Mouse (Mus musculus): ENCODE data around the gene 4930519P11Rik.

4930519P11Rik gene

GRCm38 (mm10) chr2:154632203-154632780 lies 19.1 kb upstream of the 4930519P11Rik start:
- DNase-seq: no peak

GRCm38 (mm10) chr2:154630531-154630930 lies 17.3 kb upstream of the 4930519P11Rik start:
- DNase-seq: no peak

GRCm38 (mm10) chr2:154624137-154624536 lies 10.9 kb upstream of the 4930519P11Rik start:
- no peak for DNase-seq

- DNase-seq: peak in 1 of 2 experiments; percentile 33
Measured at GRCm38 (mm10) chr2:154621684-154622083, 8.4 kb upstream of the 4930519P11Rik start.

- DNase-seq: no peak
Measured at GRCm38 (mm10) chr2:154617061-154617460, 3.8 kb upstream of the 4930519P11Rik start.

- DNase-seq: no peak
Measured at GRCm38 (mm10) chr2:154615674-154616073, 2.4 kb upstream of the 4930519P11Rik start.

- peak in 1 of 2 experiments; percentile 24 for DNase-seq
Measured at GRCm38 (mm10) chr2:154614841-154615576, 1.8 kb upstream of the 4930519P11Rik start.

GRCm38 (mm10) chr2:154609050-154609767 lies 4.0 kb downstream of the 4930519P11Rik start:
- DNase-seq: no peak

- no peak for DNase-seq
Measured at GRCm38 (mm10) chr2:154606965-154607364, 6.3 kb downstream of the 4930519P11Rik start.

GRCm38 (mm10) chr2:154604156-154604555 lies 9.1 kb downstream of the 4930519P11Rik start:
- DNase-seq: no peak

GRCm38 (mm10) chr2:154603638-154604153 lies 9.5 kb downstream of the 4930519P11Rik start, which contains the start of gene Pxmp4:
Gene Pxmp4 (minus strand): TSS chr2:154603708.
- DNase-seq: peak; percentile 99

GRCm38 (mm10) chr2:154603007-154603637 lies 10.1 kb downstream of the 4930519P11Rik start:
- no peak for DNase-seq

- DNase-seq: no peak
Measured at GRCm38 (mm10) chr2:154601324-154601723, 11.9 kb downstream of the 4930519P11Rik start.

- DNase-seq: no peak
Measured at GRCm38 (mm10) chr2:154600586-154600985, 12.7 kb downstream of the 4930519P11Rik start.

GRCm38 (mm10) chr2:154597399-154597798 lies 15.8 kb downstream of the 4930519P11Rik start:
- DNase-seq: no peak

GRCm38 (mm10) chr2:154595775-154596174 lies 17.5 kb downstream of the 4930519P11Rik start:
- DNase-seq: no peak

- DNase-seq: peak in 1 of 2 experiments; percentile 47
Measured at GRCm38 (mm10) chr2:154593025-154593424, 20.2 kb downstream of the 4930519P11Rik start.

- no peak for DNase-seq
Measured at GRCm38 (mm10) chr2:154591239-154591638, 22.0 kb downstream of the 4930519P11Rik start.

GRCm38 (mm10) chr2:154589051-154589450 lies 24.2 kb downstream of the 4930519P11Rik start:
- no peak for DNase-seq

- peak; percentile 74 for DNase-seq
Measured at GRCm38 (mm10) chr2:154586405-154586804, 26.8 kb downstream of the 4930519P11Rik start.

- DNase-seq: no peak
Measured at GRCm38 (mm10) chr2:154584931-154585601, 28.2 kb downstream of the 4930519P11Rik start.

All from kidney, postnatal 4 days (tissue).